Mouse (Mus musculus) forebrain, postnatal 0 days (tissue): Measurements from ENCODE around the gene Aldh3b3. TPM values are rescaled to one million over a fixed set of nuclear protein-coding genes. Genes with fewer than 3 reads are reported as not detected.

Experiments used
- ATAC-seq: fragments of 200-750 bp; cut with Nextera tagmentation; 2 replicates; pipeline ENCODE4 v1.8.0; 2017; ENCODE audit warnings: mild to moderate bottlenecking, moderate library complexity
- DNase-seq: peaks from one replicate; pipeline ENCODE4 v3.0.0-alpha.2; 2015
- H3K27ac ChIP-seq: fragments of 300-500 bp; sonication (generic); 2 replicates; pipeline ENCODE4 v1.5.1; 2014; ENCODE audit warnings: low read depth, mild to moderate bottlenecking, antibody characterized with exemption, low read length, moderate library complexity, mixed read lengths
- H3K27me3 ChIP-seq: fragments of 300-500 bp; sonication (generic); 2 replicates; pipeline ENCODE4 v1.6.1; 2014; ENCODE audit warnings: mild to moderate bottlenecking, low read length, mixed read lengths; ENCODE audit not compliant: insufficient read depth
- H3K36me3 ChIP-seq: fragments of 300-500 bp; sonication (generic); 2 replicates; pipeline ENCODE4 v1.6.1; 2014; ENCODE audit warnings: mild to moderate bottlenecking, moderate library complexity; ENCODE audit not compliant: insufficient read depth
- H3K4me1 ChIP-seq: fragments of 300-500 bp; sonication (generic); 2 replicates; pipeline ENCODE4 v1.6.1; 2014; ENCODE audit warnings: antibody characterized with exemption; ENCODE audit not compliant: insufficient read depth
- H3K4me2 ChIP-seq: fragments of 300-500 bp; sonication (generic); 2 replicates; pipeline ENCODE4 v1.6.1; 2014; ENCODE audit warnings: low read depth, mild to moderate bottlenecking, moderate library complexity
- H3K4me3 ChIP-seq: fragments of 300-500 bp; sonication (generic); 2 replicates; pipeline ENCODE4 v1.5.1; 2014; ENCODE audit warnings: low read depth, low read length, mixed read lengths
- H3K9ac ChIP-seq: fragments of 300-500 bp; sonication (generic); 2 replicates; pipeline ENCODE4 v1.6.1; 2014; ENCODE audit warnings: mild to moderate bottlenecking
- H3K9me3 ChIP-seq: fragments of 300-500 bp; sonication (generic); 2 replicates; pipeline ENCODE4 v1.6.1; 2016; ENCODE audit warnings: low read length
- CTCF ChIP-seq: sonication (generic); IDR thresholded peaks from 2 replicates; pipeline ENCODE4 v1.5.1; 2016; ENCODE audit warnings: antibody characterized with exemption, control low read depth, low read depth
- WGBS: fragments of 180-500 bp; shearing (Covaris S2); extraction: QIAGEN DNeasy Blood & Tissue Kit; methylation state at CpG from one replicate; pipeline ENCODE4 v1.1.7; 2014; 5-methylcytosine and 5-hydroxymethylcytosine counted together
- polyA plus RNA-seq: library from polyadenylated mRNA; unstranded; fragments of >200 nt; fragmentation: Nextera tagmentation; extraction: Ambion mirVana; gene quantifications from 2 replicates; pipeline ENCODE4 v1.2.1, GENCODE M21; 2015
- total RNA-seq: library from RNA; depleted of rRNA; stranded (reverse); fragments of >200 nt; gene quantifications from 2 replicates; pipeline ENCODE4 v1.2.3, GENCODE M21; 2014

Aldh3b3 gene
- total and polyA plus RNA-seq, 2 experiments from 2014 or later = not detected

DNA sequence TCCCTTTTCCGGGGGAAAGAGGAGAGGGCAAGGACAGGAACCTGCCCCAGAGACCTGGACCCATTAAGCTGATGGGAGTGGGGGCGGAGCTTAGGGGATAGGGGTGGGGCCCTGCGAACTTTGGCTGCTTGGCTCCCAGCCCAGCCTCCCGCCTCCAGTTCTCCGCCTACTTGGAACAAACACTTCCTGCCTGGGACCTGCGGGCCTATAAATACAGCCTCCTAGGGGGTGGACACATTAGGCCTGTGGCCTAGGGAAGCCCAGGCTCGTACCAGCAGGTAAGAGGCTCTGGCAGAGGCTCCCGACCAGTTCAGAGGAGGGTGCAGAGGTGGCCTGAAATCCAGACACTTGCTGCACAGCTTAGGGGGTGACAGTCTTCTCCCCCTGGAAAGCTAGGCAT, 27.9 kb downstream of the Aldh3b3 start, which contains the start of gene Acy3:
Gene Acy3, plus strand, starts transcription at position 237 of the 400 bp plus-strand sequence.
- WGBS = 6% methylated on average over 8 of the region's 8 CpGs
- Histone ChIP-seq H3K27ac (no peak within 1 kb of the TSS), H3K36me3 (no peaks in the 10 kb centered on the region), H3K9ac (no peak within 1 kb of the TSS), H3K4me3 (no peak within 1 kb of the TSS), H3K4me2 (no peak within 1 kb of the TSS), H3K27me3 (no peaks in the 10 kb centered on the region; the same call in 1 of the 2 replicates), H3K9me3 (no peaks in the 10 kb centered on the region), H3K4me1 (no peaks in the 10 kb centered on the region)
- no peak for TF ChIP-seq CTCF
- no peak for DNase-seq
- ATAC-seq = no peak

DNA sequence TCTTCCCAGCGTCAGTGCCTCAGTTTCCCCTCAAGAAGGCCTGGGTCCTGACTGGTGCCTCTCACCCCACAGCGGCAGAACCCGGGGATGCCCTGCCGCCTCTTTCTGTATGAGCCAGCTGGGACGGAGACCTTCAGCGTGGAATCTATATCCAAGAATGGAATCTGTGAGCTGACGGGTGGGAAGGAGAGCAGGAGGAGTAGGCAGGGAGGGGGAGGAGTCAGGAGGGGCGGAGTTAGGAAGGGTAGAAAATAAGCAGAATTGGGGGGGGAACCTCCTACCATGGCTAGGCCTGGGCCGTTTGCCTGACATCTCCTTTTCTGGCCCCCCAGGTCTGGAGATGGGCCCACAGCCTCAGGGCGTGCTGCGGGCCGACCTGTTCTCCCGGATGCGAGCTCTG, 29.6 kb downstream of the Aldh3b3 start:
- ATAC-seq = no peak
- Histone ChIP-seq H3K9ac (no peak overlapping the region), H3K27me3 (no peaks in the 10 kb centered on the region; the same call in 1 of the 2 replicates), H3K36me3 (no peaks in the 10 kb centered on the region), H3K4me2 (no peak overlapping the region), H3K9me3 (no peaks in the 10 kb centered on the region), H3K27ac (no peak overlapping the region), H3K4me3 (no peak overlapping the region), H3K4me1 (no peaks in the 10 kb centered on the region)
- DNase-seq = no peak
- TF ChIP-seq CTCF = no peak
- WGBS = 91% methylated on average over 14 of the region's 14 CpGs

DNA sequence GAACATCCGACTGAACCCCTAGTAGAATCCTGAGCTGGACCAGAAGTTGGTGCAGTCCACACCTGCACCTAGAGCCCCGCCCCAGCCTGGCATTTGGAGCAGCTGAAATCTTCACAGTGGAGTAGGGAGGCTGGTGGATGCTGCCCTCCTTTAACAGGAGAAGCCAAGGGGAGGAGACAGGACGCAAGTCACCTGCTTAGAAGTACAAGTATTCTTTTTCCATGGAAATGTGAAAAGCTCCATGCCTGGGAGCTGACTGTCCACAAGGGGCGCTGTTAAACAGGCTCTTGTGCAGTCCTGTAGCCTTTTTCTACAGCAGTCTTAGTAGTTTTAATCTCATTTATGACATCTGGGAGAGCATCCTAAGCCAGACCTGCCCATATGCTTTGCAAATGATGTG, 30.3 kb downstream of the Aldh3b3 start:
- H3K9ac ChIP-seq = no peak overlapping the region
- DNase-seq = no peak
- no peak overlapping the region for H3K27ac ChIP-seq
- H3K9me3 ChIP-seq = no peaks in the 10 kb centered on the region
- no peak overlapping the region for H3K4me3 ChIP-seq
- WGBS = 90% methylated on average over 4 of the region's 4 CpGs
- TF ChIP-seq CTCF = peak; percentile 34; the same call in 1 of the 2 replicates
- H3K27me3 ChIP-seq = no peaks in the 10 kb centered on the region; the same call in 1 of the 2 replicates
- H3K4me2 ChIP-seq = no peak overlapping the region
- no peaks in the 10 kb centered on the region for H3K4me1 ChIP-seq
- no peaks in the 10 kb centered on the region for H3K36me3 ChIP-seq
- ATAC-seq = no peak

DNA sequence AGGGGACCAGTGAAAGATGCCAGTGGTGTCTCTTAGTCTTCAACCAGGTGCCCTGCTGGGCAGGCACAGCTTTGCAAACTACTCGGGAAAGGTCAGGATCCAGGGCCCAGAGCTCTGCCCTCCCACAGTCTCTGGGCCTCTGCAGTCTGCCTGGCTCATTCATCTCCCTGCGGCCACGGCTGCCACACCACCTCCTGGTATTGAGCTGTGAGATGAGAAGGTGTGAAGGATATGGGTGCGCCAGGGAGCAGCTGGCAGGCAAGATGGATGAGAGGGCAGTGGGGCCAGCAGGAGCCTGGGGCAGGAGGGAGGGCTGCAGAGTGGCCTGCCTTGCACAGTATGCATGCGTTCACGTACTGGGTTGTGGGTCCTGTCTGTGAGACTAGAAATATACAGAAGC, 32.4 kb downstream of the Aldh3b3 start:
- no peak for ATAC-seq
- H3K9me3 ChIP-seq = no peaks in the 10 kb centered on the region
- no peak for DNase-seq
- no peak overlapping the region for H3K4me3 ChIP-seq
- no peaks in the 10 kb centered on the region for H3K36me3 ChIP-seq
- H3K4me2 ChIP-seq = no peak overlapping the region
- no peaks in the 10 kb centered on the region; the same call in 1 of the 2 replicates for H3K27me3 ChIP-seq
- H3K27ac ChIP-seq = no peak overlapping the region
- no peak for TF ChIP-seq CTCF
- no peak overlapping the region for H3K9ac ChIP-seq
- WGBS = 72% methylated on average over 6 of the region's 6 CpGs
- no peaks in the 10 kb centered on the region for H3K4me1 ChIP-seq

DNA sequence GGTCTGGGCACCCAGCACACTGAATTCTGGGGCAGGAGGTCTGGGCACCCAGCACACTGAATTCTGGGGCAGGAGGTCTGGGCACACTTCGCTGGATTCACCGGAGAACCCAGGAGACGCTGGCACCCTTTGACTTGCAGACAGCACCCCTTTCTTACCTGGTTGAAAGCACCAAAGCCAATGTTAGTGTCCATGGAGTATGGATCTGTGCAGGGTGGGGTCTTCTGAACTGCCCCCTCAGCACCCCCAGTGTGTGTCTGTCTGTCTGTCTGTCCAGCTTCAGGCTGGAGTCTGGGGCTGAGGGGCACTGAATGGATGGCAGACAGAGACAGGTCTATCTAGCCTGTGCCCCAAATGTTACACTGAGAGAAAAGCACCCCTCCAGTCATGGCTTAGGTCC, 33.1 kb downstream of the Aldh3b3 start:
- Histone ChIP-seq H3K4me1 (no peaks in the 10 kb centered on the region), H3K4me2 (no peak overlapping the region), H3K27ac (no peak overlapping the region), H3K27me3 (no peaks in the 10 kb centered on the region; the same call in 1 of the 2 replicates), H3K4me3 (no peak overlapping the region), H3K36me3 (no peaks in the 10 kb centered on the region), H3K9me3 (no peaks in the 10 kb centered on the region), H3K9ac (no peak overlapping the region)
- WGBS = 94% methylated on average over 3 of the region's 3 CpGs
- ATAC-seq (no peak), DNase-seq (no peak)
- TF ChIP-seq CTCF = no peak

DNA sequence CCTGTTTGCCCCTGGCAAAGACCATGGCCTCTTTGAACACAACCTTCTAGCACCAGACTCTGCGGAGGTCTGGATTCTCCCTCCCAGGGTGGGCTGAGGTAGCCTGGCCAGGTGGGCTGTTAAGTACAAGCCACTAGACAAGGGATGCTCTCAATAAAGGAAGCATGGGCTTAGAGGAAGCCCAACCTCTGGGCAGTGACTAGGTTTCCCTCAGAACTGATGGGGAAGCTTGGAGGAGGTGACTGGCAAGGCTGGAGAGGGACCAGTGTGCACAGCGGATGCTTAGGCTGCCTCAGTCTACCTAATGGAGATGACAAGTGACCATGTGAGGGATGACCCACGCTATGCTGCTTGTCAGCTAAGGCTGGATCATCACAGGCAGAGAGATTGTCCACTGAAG, 33.5 kb downstream of the Aldh3b3 start:
- TF ChIP-seq CTCF = no peak
- no peak for ATAC-seq
- 82% methylated on average over 3 of the region's 3 CpGs for WGBS

DNA sequence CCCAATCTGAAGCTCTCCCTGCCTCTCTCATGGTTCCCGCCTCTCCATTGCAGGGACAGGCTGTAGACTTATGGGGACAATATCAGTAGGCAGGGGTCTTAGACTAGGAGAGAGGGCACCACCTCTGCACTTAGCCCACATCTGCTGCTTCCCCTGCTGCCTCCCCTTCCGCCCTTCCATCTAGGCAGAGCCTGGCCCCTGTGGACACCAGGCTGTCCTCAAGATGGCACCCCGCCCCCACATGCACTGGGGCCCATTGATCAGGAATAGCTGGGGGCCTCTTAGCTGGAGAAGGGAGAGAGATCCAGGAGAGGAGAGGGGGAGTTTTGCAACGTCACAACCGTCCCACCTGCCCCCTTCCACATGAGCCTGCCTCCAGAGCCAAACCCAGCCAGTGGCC, 34.0 kb downstream of the Aldh3b3 start, which contains the start of gene Tbx10:
Gene Tbx10, plus strand, starts transcription at position 337 of the 400 bp plus-strand sequence.
- DNase-seq (no peak), ATAC-seq (no peak)
- Histone ChIP-seq H3K27me3 (no peaks in the 10 kb centered on the region; the same call in 1 of the 2 replicates), H3K4me2 (no peak within 1 kb of the TSS), H3K27ac (no peak within 1 kb of the TSS), H3K36me3 (no peaks in the 10 kb centered on the region), H3K9me3 (no peaks in the 10 kb centered on the region), H3K4me1 (no peaks in the 10 kb centered on the region), H3K9ac (no peak within 1 kb of the TSS), H3K4me3 (no peak within 1 kb of the TSS)
- WGBS = 54% methylated on average over 5 of the region's 5 CpGs
- TF ChIP-seq CTCF = no peak

More for the DNA sequence above, 33.5 kb downstream of the Aldh3b3 start:
- Histone ChIP-seq H3K27ac (no peak overlapping the region), H3K36me3 (no peaks in the 10 kb centered on the region), H3K4me3 (no peak overlapping the region), H3K9ac (no peak overlapping the region), H3K9me3 (no peaks in the 10 kb centered on the region), H3K4me1 (no peaks in the 10 kb centered on the region), H3K4me2 (no peak overlapping the region), H3K27me3 (no peaks in the 10 kb centered on the region; the same call in 1 of the 2 replicates)
- DNase-seq = no peak

DNA sequence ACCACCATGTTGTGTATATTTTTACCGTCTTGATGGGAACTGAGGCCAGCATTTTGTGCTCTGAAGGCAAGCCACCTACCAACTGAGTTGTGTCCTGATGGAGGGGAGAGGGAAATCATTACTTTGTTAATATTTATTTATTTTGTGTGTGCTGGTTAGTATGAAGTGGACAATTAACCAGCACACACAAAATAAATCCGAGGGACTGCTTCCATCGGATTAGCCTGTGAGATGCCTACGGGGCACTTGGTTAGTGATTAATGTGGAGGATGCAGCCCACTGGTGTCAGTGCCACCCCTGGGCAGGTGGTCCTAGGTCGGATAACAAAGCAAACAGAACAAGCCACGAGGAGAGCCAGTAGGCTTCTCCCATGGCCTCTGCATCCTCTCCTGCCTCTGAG, 36.5 kb downstream of the Aldh3b3 start:
- no peak overlapping the region for H3K9ac ChIP-seq
- DNase-seq (no peak), ATAC-seq (no peak)
- H3K4me3 ChIP-seq = no peak overlapping the region
- H3K27me3 ChIP-seq = no peaks in the 10 kb centered on the region; the same call in 1 of the 2 replicates
- H3K9me3 ChIP-seq = no peaks in the 10 kb centered on the region
- H3K27ac ChIP-seq = no peak overlapping the region
- TF ChIP-seq CTCF = no peak
- WGBS = 64% methylated on average over 6 of the region's 6 CpGs
- H3K4me1 ChIP-seq = no peaks in the 10 kb centered on the region
- H3K36me3 ChIP-seq = no peaks in the 10 kb centered on the region
- H3K4me2 ChIP-seq = no peak overlapping the region
